Comparison of ENCODE assay signal across 9 mouse cellular contexts in genomic region chr7:16491759-16492158, GRCm38 (mm10). TPM values are rescaled to one million over a fixed set of nuclear protein-coding genes. Genes with fewer than 3 reads are reported as not detected.
DNase-seq lines count a peak whose midpoint lies in the region; ATAC-seq lines count a peak whose summit lies in the region.
"Had no signal": no experiment of that assay in that cellular context is flagged by ENCODE, and none has a peak within 500 bp of the region (broad histone marks: within the 10 kb centered on the region; RNA-seq: fewer than 3 reads in every experiment).

No protein-coding gene starts in this region.

- H3K27me3 ChIP-seq in heart, embryonic 10.5 days (ENCODE audit: insufficient read depth, poor library complexity, severe bottlenecking): no peaks in the 10 kb centered on the region
- no peaks in the 10 kb centered on the region for H3K27me3 ChIP-seq in forebrain, embryonic 11.5 days (ENCODE audit: control insufficient read depth, insufficient read depth, low read length)
- H3K27me3 ChIP-seq in hindbrain, embryonic 14.5 days (ENCODE audit: control insufficient read depth, insufficient read depth, low read length): no peaks in the 10 kb centered on the region
- H3K27me3 ChIP-seq: limb, embryonic 15.5 days had no signal

- 34% methylated on average over 3 of the region's 3 CpGs for WGBS in heart, embryonic 10.5 days
- WGBS in forebrain, embryonic 11.5 days: 25% methylated on average over 3 of the region's 3 CpGs
- WGBS in hindbrain, embryonic 14.5 days: 39% methylated on average over 3 of the region's 3 CpGs

- no peak overlapping the region for H3K4me3 ChIP-seq in heart, embryonic 10.5 days
- no peak overlapping the region for H3K4me3 ChIP-seq in forebrain, embryonic 11.5 days (ENCODE audit: low read depth, low read length)
- no peak overlapping the region for H3K4me3 ChIP-seq in hindbrain, embryonic 14.5 days (replicated peaks; ENCODE audit: low read length)
- H3K4me3 ChIP-seq: limb, embryonic 15.5 days had no signal

- H3K9ac ChIP-seq in forebrain, embryonic 11.5 days (ENCODE audit: low read length): no peak overlapping the region
- H3K9ac ChIP-seq in hindbrain, embryonic 14.5 days: no peak overlapping the region
- H3K9ac ChIP-seq: limb, embryonic 15.5 days had no signal

- peak; percentile 49; the same call in 1 of the 2 replicates for ATAC-seq in forebrain, embryonic 11.5 days (replicated peaks; ENCODE audit: low FRiP score)
- 0 out of 2 replicates have a peak, but pooled peaks have one; percentile 49 for ATAC-seq in hindbrain, embryonic 14.5 days (ENCODE audit: low FRiP score)

- no peak overlapping the region for H3K4me2 ChIP-seq in forebrain, embryonic 11.5 days (ENCODE audit: low read depth, low read length, severe bottlenecking)
- no peak overlapping the region for H3K4me2 ChIP-seq in hindbrain, embryonic 14.5 days (replicated peaks)
- H3K4me2 ChIP-seq: limb, embryonic 15.5 days had no signal

- no peaks in the 10 kb centered on the region for H3K9me3 ChIP-seq in heart, embryonic 10.5 days
- no peaks in the 10 kb centered on the region for H3K9me3 ChIP-seq in forebrain, embryonic 11.5 days (ENCODE audit: control insufficient read depth, low read length)
- no peaks in the 10 kb centered on the region for H3K9me3 ChIP-seq in hindbrain, embryonic 14.5 days (ENCODE audit: control insufficient read depth, low read length)
- H3K9me3 ChIP-seq: limb, embryonic 15.5 days had no signal

- no peak overlapping the region for H3K27ac ChIP-seq in heart, embryonic 10.5 days
- H3K27ac ChIP-seq in forebrain, embryonic 11.5 days (ENCODE audit: low read depth, low read length): no peak overlapping the region
- H3K27ac ChIP-seq in hindbrain, embryonic 14.5 days: no peak overlapping the region
- H3K27ac ChIP-seq: limb, embryonic 15.5 days had no signal

- H3K36me3 ChIP-seq in heart, embryonic 10.5 days: peaks cover 18% of the 10 kb centered on the region
- H3K36me3 ChIP-seq in forebrain, embryonic 11.5 days (ENCODE audit: control insufficient read depth, insufficient read depth, low read length): peaks cover 10% of the 10 kb centered on the region; the same call in 1 of the 2 replicates
- peaks cover 25% of the 10 kb centered on the region for H3K36me3 ChIP-seq in hindbrain, embryonic 14.5 days (replicated peaks; ENCODE audit: control insufficient read depth, insufficient read depth)

- H3K4me1 ChIP-seq in heart, embryonic 10.5 days: no peaks in the 10 kb centered on the region
- H3K4me1 ChIP-seq in forebrain, embryonic 11.5 days (replicated peaks; ENCODE audit: control insufficient read depth, insufficient read depth, low read length): no peaks in the 10 kb centered on the region
- H3K4me1 ChIP-seq in hindbrain, embryonic 14.5 days (replicated peaks; ENCODE audit: control insufficient read depth, insufficient read depth, low read length): no peaks in the 10 kb centered on the region
- H3K4me1 ChIP-seq: limb, embryonic 15.5 days had no signal

- peak; percentile 90 for DNase-seq in heart, adult 11 months
- no peak for DNase-seq in heart, embryonic 10.5 days (ENCODE audit: low spot score)
- peak; percentile 38 for DNase-seq in c-Kit-positive CD71-positive TER-119-negative erythroid progenitor cells, embryonic 14.5 days (ENCODE audit: low read depth)
- DNase-seq in forebrain, embryonic 11.5 days (ENCODE audit: low spot score): peak; percentile 81
- peak; percentile 71 for DNase-seq in hindbrain, embryonic 14.5 days (ENCODE audit: low spot score)
- peak; percentile 46 for DNase-seq in left cerebral cortex, adult 11 months (ENCODE audit: low spot score)
- peak; percentile 71 for DNase-seq in mesoderm, embryonic 11.5 days (ENCODE audit: low read depth, low spot score)
- peak; percentile 40 for DNase-seq in skeletal muscle tissue, adult 2 months (ENCODE audit: low read depth, low spot score)

RNA-seq across cellular contexts. Expression of gene Npas1, which starts 14.2 kb away (rescaled TPM):
- 0.34 and 0.45 TPM in 2 replicates for polyA plus RNA-seq in heart, embryonic 10.5 days (2016; fragmentation: Nextera tagmentation; extraction: Ambion mirVana)
- polyA plus RNA-seq in forebrain, embryonic 11.5 days (2014; fragmentation: Nextera tagmentation; extraction: Ambion mirVana): 0.55 and 0.63 TPM in 2 replicates
- polyA plus RNA-seq in hindbrain, embryonic 14.5 days (2014; fragmentation: Nextera tagmentation; extraction: Ambion mirVana): 2.2 and 4.4 TPM in 2 replicates

RNA-seq across cellular contexts. Expression of gene Tmem160, which starts 39.2 kb away (rescaled TPM):
- 90.2 and 91.9 TPM in 2 replicates for polyA plus RNA-seq in heart, embryonic 10.5 days (2016; fragmentation: Nextera tagmentation; extraction: Ambion mirVana)
- polyA plus RNA-seq in forebrain, embryonic 11.5 days (2014; fragmentation: Nextera tagmentation; extraction: Ambion mirVana): 48.6 and 52.1 TPM in 2 replicates
- polyA plus RNA-seq in hindbrain, embryonic 14.5 days (2014; fragmentation: Nextera tagmentation; extraction: Ambion mirVana): 64.3 and 75.4 TPM in 2 replicates
